Mouse (Mus musculus) bone marrow macrophage, adult 2 months (primary cell): ENCODE measurements around the gene H2-Aa. TPM values are rescaled to one million over a fixed set of nuclear protein-coding genes. Genes with fewer than 3 reads are reported as not detected.

Source experiments
- H3K27ac ChIP-seq: 2 replicates; pipeline ENCODE4 v1.5.1; 2012; ENCODE audit warnings: low read depth, low read length; ENCODE audit not compliant: insufficient read depth
- H3K4me1 ChIP-seq: 2 replicates; pipeline ENCODE4 v1.6.1; 2012; ENCODE audit warnings: low read length; ENCODE audit not compliant: control insufficient read depth, insufficient read depth
- H3K4me3 ChIP-seq: 2 replicates; pipeline ENCODE4 v1.5.1; 2012; ENCODE audit warnings: mild to moderate bottlenecking, low read length, moderate library complexity; ENCODE audit not compliant: insufficient read depth
- CTCF ChIP-seq: IDR thresholded peaks from 2 replicates; pipeline ENCODE4 v1.5.1; 2012; ENCODE audit warnings: low read depth, mild to moderate bottlenecking, low read length, moderate library complexity
- POLR2A ChIP-seq: IDR thresholded peaks from 2 replicates; pipeline ENCODE4 v1.6.1; 2012; ENCODE audit warnings: mild to moderate bottlenecking, low read depth, low read length, borderline replicate concordance
- polyA plus RNA-seq: library from polyadenylated mRNA; stranded (reverse); fragments of >200 nt; gene quantifications from 2 replicates; pipeline ENCODE4 v1.2.4, GENCODE M21; 2012; ENCODE audit not compliant: missing spikeins, insufficient read depth, insufficient read length

H2-Aa gene
- polyA plus RNA-seq, 1 experiment = 2,467 TPM

DNA sequence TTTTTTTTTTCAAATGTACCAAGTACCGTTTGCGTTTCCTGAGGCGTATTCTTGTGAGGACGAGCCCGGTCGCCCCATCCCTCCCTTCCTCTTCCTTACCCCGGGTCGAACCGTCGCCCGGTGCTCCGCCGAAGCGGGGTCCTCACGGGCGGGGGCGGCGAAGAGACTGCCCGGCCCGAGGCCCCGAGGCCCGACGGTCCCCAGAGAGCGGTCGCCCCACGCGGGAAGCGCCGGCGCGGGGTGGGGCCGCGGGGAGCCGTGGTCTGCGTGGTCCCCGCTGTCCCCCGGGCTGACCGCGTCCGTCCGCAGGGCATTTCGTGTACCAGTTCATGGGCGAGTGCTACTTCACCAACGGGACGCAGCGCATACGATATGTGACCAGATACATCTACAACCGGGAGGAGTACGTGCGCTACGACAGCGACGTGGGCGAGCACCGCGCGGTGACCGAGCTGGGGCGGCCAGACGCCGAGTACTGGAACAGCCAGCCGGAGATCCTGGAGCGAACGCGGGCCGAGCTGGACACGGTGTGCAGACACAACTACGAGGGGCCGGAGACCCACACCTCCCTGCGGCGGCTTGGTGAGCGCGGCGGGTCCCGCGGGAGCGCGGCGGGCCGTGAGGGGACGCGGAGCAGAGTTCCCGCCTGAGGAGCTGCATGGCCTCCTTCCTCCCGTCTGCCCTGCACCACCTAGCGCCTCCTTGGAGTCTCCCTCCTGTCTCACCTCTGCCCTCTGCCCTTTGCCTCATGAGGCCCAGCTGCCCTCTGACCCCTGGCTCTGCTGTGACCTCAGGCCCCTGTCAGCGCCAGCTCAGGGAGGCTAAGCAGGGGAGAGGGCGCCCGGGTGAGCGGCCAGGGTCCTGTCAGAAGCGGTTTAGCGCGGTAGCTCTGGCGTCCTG, 22.9 kb downstream of the H2-Aa start:
- TF ChIP-seq CTCF (no peak), POLR2A (no peak)
- Histone ChIP-seq H3K27ac (no peak overlapping the region), H3K4me1 (peaks cover 13% of the 10 kb centered on the region; the same call in 1 of the 2 replicates), H3K4me3 (peak overlapping the region; percentile 63)

- TF ChIP-seq CTCF = no peak
- TF ChIP-seq POLR2A = no peak
- Histone ChIP-seq H3K4me3 (peak overlapping the region; percentile 66), H3K4me1 (peaks cover 13% of the 10 kb centered on the region; the same call in 1 of the 2 replicates), H3K27ac (no peak overlapping the region)
These were observed 23.7 kb downstream of the H2-Aa start for GRCm38 (mm10) chr17:34263811-34264371.

GRCm38 (mm10) chr17:34263068-34263467, 24.6 kb downstream of the H2-Aa start:
- Histone ChIP-seq H3K4me1 (peaks cover 13% of the 10 kb centered on the region; the same call in 1 of the 2 replicates), H3K27ac (no peak overlapping the region), H3K4me3 (peak overlapping the region; percentile 66)
- TF ChIP-seq POLR2A = no peak
- no peak for TF ChIP-seq CTCF

DNA sequence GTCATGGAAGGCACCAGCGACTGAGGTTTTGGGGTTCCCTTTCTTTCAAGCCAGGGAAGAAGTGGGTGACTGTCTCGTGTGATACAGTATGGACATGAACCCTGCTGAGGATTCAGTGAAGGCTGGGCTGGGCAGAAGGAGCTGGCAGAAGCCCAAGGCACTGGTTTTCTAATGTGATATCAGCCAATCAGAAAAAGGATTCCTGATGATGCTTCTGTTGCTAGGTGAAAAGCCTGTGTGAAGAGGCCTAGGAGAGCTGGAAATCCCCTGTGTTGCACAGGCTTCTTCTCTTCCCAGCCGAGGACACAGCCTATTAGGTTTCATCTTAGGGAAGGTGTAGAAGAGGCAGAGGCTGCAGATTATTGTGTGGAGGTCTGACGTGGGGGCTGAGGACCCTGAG, 26.1 kb downstream of the H2-Aa start:
- TF ChIP-seq CTCF = no peak
- Histone ChIP-seq H3K4me3 (no peak overlapping the region), H3K4me1 (peaks cover 16% of the 10 kb centered on the region; the same call in 1 of the 2 replicates), H3K27ac (no peak overlapping the region)

DNA sequence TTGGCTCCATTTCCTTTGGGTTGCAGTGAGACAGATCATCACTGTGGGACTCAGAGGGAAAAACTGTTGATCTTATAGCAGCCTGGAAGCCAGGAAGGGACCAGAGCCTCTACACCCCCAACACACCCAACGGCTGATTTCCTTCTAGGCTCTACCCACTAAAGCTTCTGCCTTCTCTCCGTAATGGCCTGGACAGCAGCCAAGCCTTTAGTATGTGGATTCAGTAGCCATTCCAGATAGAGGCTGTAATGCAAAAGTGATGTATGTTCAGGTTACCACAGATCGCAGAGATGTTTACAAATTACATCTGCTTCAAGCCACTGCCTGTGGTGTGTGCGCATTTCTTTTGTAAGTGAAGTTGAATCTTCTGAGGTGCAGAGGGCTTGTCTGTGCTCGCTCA, 27.1 kb downstream of the H2-Aa start:
- TF ChIP-seq CTCF = no peak
- no peak for TF ChIP-seq POLR2A
- no peak overlapping the region for H3K4me3 ChIP-seq
- peaks cover 16% of the 10 kb centered on the region; the same call in 1 of the 2 replicates for H3K4me1 ChIP-seq
- H3K27ac ChIP-seq = no peak overlapping the region

DNA sequence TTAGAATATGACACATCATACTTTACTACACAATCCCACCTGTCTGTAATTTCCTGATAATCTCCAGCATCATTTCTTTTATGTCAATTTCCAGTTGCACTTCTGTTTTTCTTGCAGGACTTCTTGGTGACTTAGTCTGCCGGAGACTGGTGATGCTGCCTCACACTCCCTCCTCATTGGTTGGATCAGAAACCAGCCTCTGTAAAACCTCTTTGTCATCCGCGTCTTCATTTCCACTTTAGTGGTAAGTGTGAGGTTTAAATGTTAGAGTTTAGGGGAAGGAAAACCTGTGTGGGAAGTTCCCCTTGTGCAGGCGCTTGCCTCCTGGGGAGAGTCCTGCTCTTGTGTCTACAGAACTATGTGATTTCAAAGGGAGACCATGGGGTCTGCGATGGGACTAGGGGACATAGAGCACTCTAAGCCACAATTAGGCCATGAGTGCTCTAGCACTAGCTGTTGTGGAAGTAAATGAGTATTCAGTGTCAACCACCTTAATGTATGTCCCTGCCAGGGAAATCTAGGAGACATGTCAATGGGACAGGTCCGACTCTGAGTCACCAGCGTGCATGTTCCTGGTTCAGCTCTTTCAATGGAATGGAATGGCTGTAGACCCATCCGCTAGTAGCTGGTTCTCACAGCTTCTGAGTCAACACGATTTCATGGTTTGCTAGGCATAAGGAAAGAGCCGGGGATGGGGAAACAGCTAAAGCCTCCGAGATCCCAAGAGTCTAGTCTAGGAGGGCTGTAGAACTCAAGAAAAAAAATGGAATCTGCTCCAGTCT, 29.8 kb downstream of the H2-Aa start, which contains the start of gene H2-Ab1:
Gene H2-Ab1, plus strand, starts transcription at position 96 of the 782 bp plus-strand sequence.
- Histone ChIP-seq H3K4me1 (peaks cover 13% of the 10 kb centered on the region; the same call in 1 of the 2 replicates), H3K27ac (no peak within 1 kb of the TSS), H3K4me3 (no peak within 1 kb of the TSS)
- no peak for TF ChIP-seq CTCF
- TF ChIP-seq POLR2A = no peak

DNA sequence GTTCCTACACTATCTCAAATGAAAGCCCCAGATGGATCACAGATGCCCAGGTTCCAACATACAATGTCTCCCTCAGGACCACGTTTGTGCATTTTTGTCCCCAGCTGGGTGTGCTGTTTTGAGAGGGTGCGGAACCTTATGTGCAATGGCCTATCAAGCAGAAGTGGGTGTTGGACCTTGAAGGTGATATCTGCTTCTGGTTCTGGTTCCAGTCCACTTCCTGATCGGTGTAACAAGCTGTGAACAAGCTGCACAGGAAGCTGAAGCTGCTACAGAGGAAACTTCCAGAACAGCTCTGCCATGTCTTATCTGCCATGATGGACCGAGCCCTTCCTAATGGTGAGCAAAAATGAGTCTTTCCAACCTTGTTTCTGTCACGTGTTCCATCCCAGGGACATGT, 31.1 kb downstream of the H2-Aa start:
- peaks cover 4% of the 10 kb centered on the region; the same call in 1 of the 2 replicates for H3K4me1 ChIP-seq
- TF ChIP-seq POLR2A (no peak), CTCF (no peak)
- no peak overlapping the region for H3K27ac ChIP-seq

GRCm38 (mm10) chr17:34251666-34252065, 36.0 kb downstream of the H2-Aa start:
- Histone ChIP-seq H3K4me1 (peaks cover 4% of the 10 kb centered on the region), H3K27ac (no peak overlapping the region), H3K4me3 (no peak overlapping the region)
- TF ChIP-seq POLR2A (no peak), CTCF (no peak)

More for the DNA sequence above, 31.1 kb downstream of the H2-Aa start:
- no peak overlapping the region for H3K4me3 ChIP-seq

- Histone ChIP-seq H3K27ac (no peak overlapping the region), H3K4me3 (no peak overlapping the region), H3K4me1 (peaks cover 4% of the 10 kb centered on the region)
- TF ChIP-seq CTCF = no peak
- TF ChIP-seq POLR2A = no peak
These were observed 37.7 kb downstream of the H2-Aa start for GRCm38 (mm10) chr17:34249878-34250277.

GRCm38 (mm10) chr17:34249361-34249760, 38.3 kb downstream of the H2-Aa start:
- TF ChIP-seq CTCF = no peak
- no peak for TF ChIP-seq POLR2A
- H3K27ac ChIP-seq = no peak overlapping the region
- no peak overlapping the region for H3K4me3 ChIP-seq
- H3K4me1 ChIP-seq = peaks cover 4% of the 10 kb centered on the region
